Mouse (Mus musculus): ENCODE data around the gene Gbe1. TPM values are rescaled to one million over a fixed set of nuclear protein-coding genes. Genes with fewer than 3 reads are reported as not detected.

Gene Gbe1
- total RNA-seq, 2 experiments from 2014 or later = 44.8 to 46.1 TPM

GRCm38 (mm10) chr16:70351641-70352280 is 38.0 kb downstream of the Gbe1 start:
- DNase-seq = peak; percentile 17 to 20
- intact Hi-C loops (cut with DNase I) = loop anchor here (5.0 kb wide), 1 partner anchor 39 kb away; the partner anchor contains the start of gene Gbe1

GRCm38 (mm10) chr16:70352571-70352970 is 38.8 kb downstream of the Gbe1 start:
- intact Hi-C loops (cut with DNase I) = loop anchor here (5.0 kb wide), 1 partner anchor 40 kb away; the partner anchor contains the start of gene Gbe1

DNA sequence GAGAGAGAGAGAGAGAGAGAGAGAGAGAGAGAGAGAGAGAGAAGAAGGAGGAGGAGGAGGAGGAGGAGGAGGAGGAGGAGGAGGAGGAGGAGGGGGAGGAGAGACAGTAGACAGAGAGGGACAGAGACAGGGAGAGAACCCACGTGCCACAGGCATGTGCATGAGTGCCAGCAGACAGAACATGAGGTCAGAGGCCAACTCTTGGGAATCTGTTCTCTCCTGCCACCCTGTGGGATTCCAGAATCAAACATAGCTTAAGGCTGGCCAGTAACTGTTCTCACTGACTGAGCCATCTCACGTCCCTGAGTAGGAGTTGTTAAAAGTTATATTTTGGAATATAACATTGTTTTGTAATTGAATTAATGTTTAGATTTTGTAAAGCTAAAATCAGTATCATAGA is 39.3 kb downstream of the Gbe1 start:
- DNase-seq = peak; percentile 24 to 29
- intact Hi-C loops (cut with DNase I) = loop anchor here (5.0 kb wide), 1 partner anchor 41 kb away; the partner anchor contains the start of gene Gbe1

More at GRCm38 (mm10) chr16:70352571-70352970, 38.8 kb downstream of the Gbe1 start:
- no peak for DNase-seq

DNA sequence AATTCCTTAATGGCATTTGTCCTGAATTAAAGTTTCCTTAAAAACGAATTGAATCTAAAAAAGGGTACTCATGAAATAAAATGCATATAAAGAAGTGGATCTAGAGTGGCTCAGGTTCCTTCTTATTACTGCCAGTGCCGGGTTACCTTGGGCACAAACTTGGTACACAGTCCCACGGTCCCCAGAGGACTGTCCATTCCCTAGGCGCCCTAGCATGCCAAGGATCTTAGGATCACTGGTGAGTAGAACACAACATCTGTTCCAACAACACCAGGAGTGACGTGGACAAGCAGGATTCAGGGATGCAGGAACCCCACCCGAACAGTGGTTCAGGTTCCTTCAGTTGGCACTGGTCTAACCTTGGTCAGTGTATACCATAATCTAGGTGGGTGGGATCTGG is 44.6 kb downstream of the Gbe1 start:
- intact Hi-C loops (cut with DNase I) = no loop called here
- no peak for DNase-seq

DNA sequence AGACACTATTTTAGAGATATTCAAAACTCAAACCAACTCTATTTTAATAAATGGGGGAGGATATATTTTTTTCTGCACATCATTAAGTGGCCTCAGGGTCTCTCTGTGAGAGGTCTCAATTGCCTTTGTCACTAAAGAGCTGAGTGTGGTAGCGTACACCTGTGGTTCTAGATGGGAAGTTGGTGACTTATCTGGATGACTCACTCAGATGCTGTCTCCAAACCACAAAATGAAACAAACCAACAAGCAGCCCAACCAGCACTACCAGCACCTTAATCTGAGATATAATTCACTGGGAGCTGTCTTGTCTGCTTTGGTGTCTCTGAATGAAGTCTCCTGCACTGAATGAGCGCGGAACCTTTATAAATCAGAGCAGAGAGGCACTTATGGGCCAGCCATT is 51.5 kb downstream of the Gbe1 start:
- no peak for DNase-seq
- intact Hi-C loops (cut with DNase I) = no loop called here

DNA sequence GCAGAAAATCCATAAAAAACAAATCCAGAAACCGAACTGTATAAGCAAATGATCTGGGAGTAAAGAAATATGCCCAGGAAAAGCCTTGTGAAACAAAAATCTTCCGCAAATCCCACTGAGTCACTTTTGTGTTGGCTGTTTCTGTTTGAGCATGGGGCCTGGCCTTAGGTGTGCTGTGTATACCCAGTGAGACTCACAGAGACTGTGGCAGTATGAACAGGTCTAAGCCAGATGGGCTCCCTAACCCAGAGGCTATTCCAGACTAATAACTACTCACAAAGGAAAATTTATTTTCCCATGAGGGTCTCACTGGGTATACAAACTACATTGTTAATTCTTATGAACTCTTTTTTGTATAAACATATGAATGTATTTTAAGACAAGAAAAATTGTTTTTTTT is 67.3 kb downstream of the Gbe1 start:
- DNase-seq = no peak

DNA sequence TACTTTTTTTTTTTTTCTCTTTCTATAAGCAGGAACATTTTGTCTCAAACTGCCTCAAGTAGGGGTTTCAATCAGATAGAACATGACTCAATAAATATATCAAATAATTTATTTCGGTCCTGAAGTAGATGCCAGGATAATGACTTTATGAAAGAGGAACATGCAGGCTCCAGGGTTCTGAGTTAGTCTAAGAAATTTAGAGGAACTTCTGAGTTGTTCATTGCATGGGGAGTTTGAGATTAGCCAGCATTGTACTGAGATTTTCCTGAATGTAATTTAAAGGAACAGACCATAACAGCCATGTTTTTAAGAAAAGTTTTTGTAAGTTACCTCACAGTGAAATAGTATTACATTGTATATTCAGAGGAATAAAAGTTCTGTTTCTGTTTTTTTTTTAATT is 71.7 kb downstream of the Gbe1 start:
- DNase-seq = no peak
- intact Hi-C loops (cut with DNase I) = no loop called here

More for the DNA sequence above, 67.3 kb downstream of the Gbe1 start:
- intact Hi-C loops (cut with DNase I) = no loop called here

DNA sequence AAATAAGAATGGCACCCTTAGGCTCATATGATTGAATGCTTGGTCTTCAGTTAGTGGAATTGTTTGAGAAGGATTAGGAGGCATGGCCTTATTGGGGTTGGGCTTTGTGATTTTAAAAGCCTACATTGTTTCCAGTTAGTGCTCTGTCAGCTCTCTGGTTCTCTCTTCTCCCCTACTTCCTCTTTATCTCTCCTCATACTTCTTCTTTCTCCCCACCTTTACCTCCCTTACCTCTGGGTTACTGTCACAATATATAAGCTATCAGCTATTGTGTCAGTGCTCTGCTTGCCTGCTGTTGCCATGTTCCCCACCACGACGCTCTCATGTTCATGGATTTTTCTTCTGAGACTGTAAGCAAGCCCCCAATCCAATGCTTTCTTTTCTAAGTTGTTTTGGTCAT is 73.6 kb downstream of the Gbe1 start:
- no peak for DNase-seq
- intact Hi-C loops (cut with DNase I) = no loop called here

- DNase-seq = no peak
- intact Hi-C loops (cut with DNase I) = no loop called here
Measured at GRCm38 (mm10) chr16:70395276-70395675, 81.5 kb downstream of the Gbe1 start.

- no peak for DNase-seq
- intact Hi-C loops (cut with DNase I) = no loop called here
Measured at GRCm38 (mm10) chr16:70407780-70408179, 94.0 kb downstream of the Gbe1 start.

GRCm38 (mm10) chr16:70421077-70421476 is 107.3 kb downstream of the Gbe1 start:
- intact Hi-C loops (cut with DNase I) = no loop called here
- DNase-seq = no peak

GRCm38 (mm10) chr16:70449520-70449919 is 135.8 kb downstream of the Gbe1 start:
- intact Hi-C loops (cut with DNase I) = no loop called here
- no peak for DNase-seq

- DNase-seq = no peak
- intact Hi-C loops (cut with DNase I) = no loop called here
Measured at GRCm38 (mm10) chr16:70475583-70475982, 161.8 kb downstream of the Gbe1 start.

DNA sequence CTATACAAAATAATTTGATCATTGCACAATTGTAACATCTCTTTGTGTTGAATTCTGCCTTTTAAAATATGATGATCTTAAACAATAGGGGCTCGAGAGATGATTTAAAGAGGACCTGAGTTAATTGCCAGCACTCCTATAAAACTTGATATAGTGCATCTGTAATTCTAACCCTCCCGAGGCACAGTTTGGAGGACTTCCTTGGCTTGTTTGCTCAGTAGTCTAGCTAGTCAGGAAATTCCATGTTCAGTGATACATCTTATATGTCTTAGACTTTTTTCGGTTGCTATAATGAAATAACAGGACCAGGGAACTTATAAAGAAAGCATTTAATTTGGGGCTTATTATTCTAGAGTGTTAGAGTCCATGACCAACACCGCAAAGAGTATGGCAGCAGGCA is 162.4 kb downstream of the Gbe1 start:
- intact Hi-C loops (cut with DNase I) = no loop called here
- DNase-seq = no peak

DNA sequence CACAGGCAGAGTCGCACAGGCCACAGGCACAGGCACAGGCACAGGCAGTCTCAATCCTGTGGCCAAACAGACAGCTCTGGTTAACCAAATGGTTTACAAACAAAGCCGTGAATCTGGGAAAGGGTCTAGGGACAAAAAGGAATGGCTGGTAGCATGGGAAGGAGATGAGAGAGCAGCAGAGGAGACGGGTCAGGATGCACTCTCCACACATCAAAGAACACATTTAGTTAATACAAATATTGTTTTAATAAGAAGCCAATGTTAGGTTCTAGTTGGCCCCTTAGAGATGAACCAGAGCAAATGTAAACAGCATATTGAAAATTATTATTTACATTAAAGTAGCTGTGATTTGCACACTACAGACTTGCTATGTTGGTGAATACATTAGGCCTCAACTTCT is 166.7 kb downstream of the Gbe1 start:
- intact Hi-C loops (cut with DNase I) = no loop called here
- DNase-seq = no peak

GRCm38 (mm10) chr16:70506457-70506856 is 192.7 kb downstream of the Gbe1 start:
- intact Hi-C loops (cut with DNase I) = no loop called here
- DNase-seq = no peak

DNA sequence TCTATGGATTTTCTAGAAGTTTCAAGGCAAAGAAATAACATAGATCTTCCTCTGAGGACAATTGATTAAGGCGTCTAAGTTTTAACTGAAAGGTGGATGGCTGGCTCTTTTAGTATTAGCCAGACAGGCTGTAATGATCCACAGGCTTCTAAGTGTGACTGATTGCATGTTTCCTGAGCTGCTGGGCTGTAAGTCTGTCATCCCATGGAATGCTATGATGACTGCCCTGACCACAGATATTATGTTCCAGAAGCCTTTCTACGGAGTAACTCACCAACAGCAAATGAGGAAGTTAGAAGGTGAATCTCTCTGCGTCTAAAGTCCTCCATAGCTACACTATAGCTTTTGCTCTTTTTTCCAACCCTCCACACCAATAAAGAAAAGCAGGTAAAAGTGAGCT is 197.2 kb downstream of the Gbe1 start:
- no peak for DNase-seq
- intact Hi-C loops (cut with DNase I) = no loop called here

DNA sequence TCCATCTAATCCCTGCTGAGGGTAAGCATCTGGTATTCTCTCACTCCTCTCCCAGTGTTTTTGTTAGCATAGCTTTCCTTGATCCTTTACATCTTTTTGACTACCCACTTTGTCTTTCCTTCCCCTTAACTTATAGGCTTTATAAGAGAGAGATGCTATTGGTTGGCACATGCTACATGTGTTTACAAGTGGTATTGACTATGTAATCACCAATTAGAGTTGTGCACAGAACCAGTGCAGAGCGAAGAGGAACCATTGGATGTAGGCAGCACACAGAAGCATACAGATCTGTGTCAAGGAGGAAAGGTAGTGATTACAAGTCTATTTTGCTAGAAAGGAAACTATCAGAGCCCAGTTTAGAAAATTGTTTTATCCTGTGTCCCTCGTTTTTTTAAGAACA is 209.1 kb downstream of the Gbe1 start:
- intact Hi-C loops (cut with DNase I) = no loop called here

DNA sequence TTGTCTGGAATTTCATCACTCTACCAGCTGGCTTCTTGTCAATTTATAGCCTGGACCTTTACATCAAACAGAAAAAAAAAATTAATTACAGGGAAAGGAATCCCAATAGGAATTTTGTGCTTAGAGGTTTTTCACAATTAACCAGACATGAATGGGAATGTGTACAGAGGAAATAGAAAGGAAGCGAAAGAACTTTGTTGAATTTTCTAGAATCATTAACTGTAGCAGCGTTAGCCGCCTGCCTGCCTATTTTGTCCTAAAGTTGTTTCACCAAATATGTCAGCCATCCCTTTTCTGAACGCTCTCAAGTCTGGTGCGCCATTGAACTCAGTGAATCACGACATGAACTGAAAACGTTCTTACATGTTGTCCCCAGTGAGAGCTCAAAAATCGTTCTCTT is 209.8 kb downstream of the Gbe1 start:
- no peak for DNase-seq
- intact Hi-C loops (cut with DNase I) = no loop called here

More for the DNA sequence above, 209.1 kb downstream of the Gbe1 start:
- no peak for DNase-seq

- intact Hi-C loops (cut with DNase I) = no loop called here
- no peak for DNase-seq
Measured at GRCm38 (mm10) chr16:70524273-70524672, 210.5 kb downstream of the Gbe1 start.

DNA sequence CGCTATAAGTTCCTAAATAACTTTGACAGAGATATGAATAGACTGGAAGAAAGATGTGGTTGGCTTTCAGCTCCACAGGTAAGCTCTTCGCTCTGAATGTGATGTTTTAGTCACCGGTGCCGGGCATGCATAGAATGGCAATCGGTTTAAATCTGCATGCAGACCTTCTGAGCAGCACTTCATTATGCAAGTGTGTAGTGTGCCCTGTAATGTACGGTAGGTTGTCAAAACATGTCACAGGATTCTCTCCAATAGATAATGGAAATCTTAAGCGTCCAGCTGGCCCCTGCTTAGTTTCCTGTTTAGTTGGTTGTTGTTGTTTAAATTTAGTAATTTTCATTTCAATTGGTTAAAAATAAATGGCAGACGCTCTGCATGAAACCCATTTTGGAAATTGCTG is 213.5 kb downstream of the Gbe1 start:
- intact Hi-C loops (cut with DNase I) = no loop called here
- no peak for DNase-seq

DNA sequence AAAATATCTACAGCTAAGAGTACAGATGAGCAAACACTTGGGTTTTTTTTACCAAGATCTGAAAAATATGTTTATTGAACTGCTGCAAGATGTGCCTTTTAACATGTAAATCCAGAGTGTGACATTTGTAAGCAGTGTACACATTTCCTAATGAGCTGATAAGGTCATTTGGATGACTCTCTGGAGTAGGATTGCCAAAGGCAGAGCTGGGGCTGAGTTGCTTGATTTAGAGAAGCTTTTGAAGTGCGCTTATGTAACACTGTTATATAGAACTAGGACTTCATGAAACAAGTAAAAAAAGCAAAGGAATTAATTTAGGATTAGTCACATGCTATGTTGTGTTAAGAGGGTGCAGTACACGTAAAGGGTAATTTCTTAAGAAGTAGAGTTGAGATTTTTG is 221.5 kb downstream of the Gbe1 start:
- intact Hi-C loops (cut with DNase I) = no loop called here
- DNase-seq = no peak

DNA sequence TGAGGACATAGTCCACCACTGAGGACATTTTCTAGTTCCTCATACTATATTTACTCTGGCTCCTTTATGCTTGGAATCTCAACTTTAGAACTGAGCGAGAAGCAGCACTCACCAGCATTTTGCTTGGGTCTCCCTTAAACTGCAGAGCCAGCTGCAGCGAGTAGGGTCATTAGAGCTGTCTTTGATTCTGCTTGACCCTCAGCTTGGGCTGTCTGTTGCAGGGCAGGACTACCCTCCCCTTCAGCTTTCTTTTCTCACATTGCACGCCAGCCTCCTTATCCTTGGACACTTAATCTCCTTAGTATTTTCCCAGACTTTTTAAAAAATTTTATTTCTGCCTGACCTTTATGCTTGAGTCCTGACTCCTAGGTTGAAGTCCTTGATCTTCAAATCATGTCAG is 237.1 kb downstream of the Gbe1 start:
- DNase-seq = no peak
- intact Hi-C loops (cut with DNase I) = no loop called here

Measured in heart, postnatal 36 days (tissue).